Mouse (Mus musculus): ENCODE measurements around the gene Gm38392. TPM values are rescaled to one million over a fixed set of nuclear protein-coding genes. Genes with fewer than 3 reads are reported as not detected.

The Gm38392 gene
- not detected in 2 replicates for polyA plus RNA-seq (2016; fragmentation: Nextera tagmentation; extraction: Ambion mirVana)

DNA sequence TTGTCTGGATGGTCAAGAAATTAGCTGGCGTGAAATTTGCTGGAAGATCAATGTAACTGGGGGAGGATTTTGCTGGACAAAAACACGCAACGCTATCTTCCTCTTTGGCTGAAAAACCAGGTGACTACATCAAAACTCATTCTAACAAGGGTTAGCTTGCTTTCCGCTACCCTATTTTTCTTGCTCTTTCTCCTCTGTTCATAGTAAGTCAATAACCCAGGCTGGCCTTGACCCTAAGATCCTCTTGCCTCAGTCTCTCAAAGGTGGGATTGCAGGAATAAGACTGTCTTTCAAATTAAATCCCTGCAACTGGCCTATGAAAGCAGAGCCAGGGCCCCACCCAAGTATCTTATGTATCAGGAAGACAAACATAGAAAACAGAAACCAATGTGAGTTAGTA is at the start of gene Gm38392:
Gene Gm38392, minus strand, starts transcription at position 101 of the 400 bp plus-strand sequence.
- Histone ChIP-seq H3K27ac (no peak within 1 kb of the TSS), H3K4me1 (replicated peaks) (no peaks in the 10 kb centered on the region), H3K9me3 (no peaks in the 10 kb centered on the region), H3K4me3 (no peak within 1 kb of the TSS), H3K27me3 (ENCODE audit: insufficient read depth, poor library complexity, severe bottlenecking) (no peaks in the 10 kb centered on the region), H3K36me3 (peaks cover 13% of the 10 kb centered on the region)
- 96% methylated on average over 4 of the region's 4 CpGs for WGBS
- DNase-seq (ENCODE audit: low spot score): no peak

GRCm38 (mm10) chr3:88336058-88337013 is 49.3 kb upstream of the Gm38392 start, which contains the start of the genes Tmem79 and Smg5:
Gene Tmem79, minus strand, starts transcription at chr3:88336148.
Gene Smg5, plus strand, starts transcription at chr3:88336260.
- peaks cover 45% of the 10 kb centered on the region for H3K4me1 ChIP-seq (replicated peaks)
- no peaks in the 10 kb centered on the region for H3K9me3 ChIP-seq
- H3K27ac ChIP-seq: peak within 1 kb of the TSS; percentile 100
- H3K4me3 ChIP-seq: peak within 1 kb of the TSS; percentile 99
- WGBS: 3% methylated on average over 52 of the region's 66 CpGs
- H3K36me3 ChIP-seq: peaks cover 28% of the 10 kb centered on the region
- DNase-seq (ENCODE audit: low spot score): peak; percentile 98
- no peaks in the 10 kb centered on the region for H3K27me3 ChIP-seq (ENCODE audit: insufficient read depth, poor library complexity, severe bottlenecking)

DNA sequence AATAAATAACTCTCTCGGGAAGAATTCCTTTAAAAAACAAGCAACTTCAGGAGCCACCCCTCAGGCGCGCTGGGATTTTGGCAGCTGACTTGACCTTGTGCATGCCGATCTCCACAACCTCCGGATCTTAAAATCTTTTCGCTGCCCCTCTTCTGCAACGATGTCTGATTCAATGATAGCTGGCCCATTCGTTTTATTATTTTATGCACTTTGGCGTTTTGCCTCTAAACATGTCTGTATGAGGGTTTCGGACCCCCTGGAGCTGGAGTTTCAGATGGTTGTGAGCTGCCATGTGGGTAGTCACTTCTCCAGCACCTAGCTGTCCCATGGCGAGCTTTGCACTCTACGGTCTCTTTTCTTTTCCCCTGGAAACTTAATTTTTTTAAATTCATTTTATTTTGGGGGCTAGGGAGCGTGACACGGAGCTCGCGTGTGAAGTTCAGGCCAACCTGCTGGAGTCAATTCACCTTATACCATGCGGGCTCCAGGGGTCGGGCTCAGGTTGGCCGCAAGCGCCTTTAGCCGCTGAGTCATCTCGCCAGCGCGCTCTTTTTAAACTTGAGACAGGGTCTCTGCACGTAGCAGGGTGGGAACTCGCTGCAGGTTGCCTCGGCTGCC is 48.5 kb upstream of the Gm38392 start:
- H3K27me3 ChIP-seq (ENCODE audit: insufficient read depth, poor library complexity, severe bottlenecking): no peaks in the 10 kb centered on the region
- H3K36me3 ChIP-seq: peaks cover 23% of the 10 kb centered on the region
- DNase-seq (ENCODE audit: low spot score): no peak
- 3% methylated on average over 27 of the region's 27 CpGs for WGBS
- H3K4me1 ChIP-seq (replicated peaks): peaks cover 45% of the 10 kb centered on the region
- H3K9me3 ChIP-seq: no peaks in the 10 kb centered on the region
- peak overlapping the region; percentile 99 for H3K4me3 ChIP-seq
- peak overlapping the region; percentile 100 for H3K27ac ChIP-seq

DNA sequence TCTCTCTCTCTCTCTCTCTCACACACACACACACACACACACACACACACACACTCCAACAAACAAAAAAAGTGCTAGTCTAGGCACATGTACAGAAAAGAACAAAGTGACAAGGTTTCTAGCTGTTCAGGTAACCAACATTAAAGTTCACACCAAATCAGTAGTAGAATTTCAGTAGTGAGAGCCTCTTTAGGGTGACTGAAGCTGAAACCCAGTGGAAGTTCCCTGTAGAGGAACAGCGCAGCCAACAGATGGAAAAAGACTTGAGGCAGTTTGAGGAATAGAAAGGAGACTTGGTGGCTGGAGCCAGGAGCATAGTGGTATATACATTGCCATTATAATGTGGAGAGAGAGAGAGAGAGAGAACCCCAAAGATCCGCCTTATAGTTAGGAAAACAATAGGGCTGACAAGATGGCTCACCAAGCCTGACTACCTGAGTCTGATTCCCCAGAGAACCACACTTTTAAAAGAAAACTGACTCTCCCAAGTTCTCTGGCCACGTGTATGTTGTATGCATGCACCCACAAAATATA is 48.0 kb upstream of the Gm38392 start:
- Histone ChIP-seq H3K4me3 (peak overlapping the region; percentile 99), H3K4me1 (replicated peaks) (peaks cover 45% of the 10 kb centered on the region), H3K27ac (peak overlapping the region; percentile 100), H3K36me3 (peaks cover 26% of the 10 kb centered on the region), H3K9me3 (no peaks in the 10 kb centered on the region), H3K27me3 (ENCODE audit: insufficient read depth, poor library complexity, severe bottlenecking) (no peaks in the 10 kb centered on the region)
- no peak for DNase-seq (ENCODE audit: low spot score)
- WGBS: 33% methylated on average over 3 of the region's 3 CpGs

- H3K9me3 ChIP-seq: no peaks in the 10 kb centered on the region
- peaks cover 34% of the 10 kb centered on the region for H3K36me3 ChIP-seq
- peaks cover 45% of the 10 kb centered on the region for H3K4me1 ChIP-seq (replicated peaks)
- H3K4me3 ChIP-seq: peak overlapping the region; percentile 14
- 0 out of 2 replicates have a peak overlapping the region, but pooled peaks have one; percentile 36 for H3K27ac ChIP-seq
- no peak for DNase-seq (ENCODE audit: low spot score)
- H3K27me3 ChIP-seq (ENCODE audit: insufficient read depth, poor library complexity, severe bottlenecking): no peaks in the 10 kb centered on the region
- WGBS: 56% methylated on average over 12 of the region's 12 CpGs
Observed at GRCm38 (mm10) chr3:88334029-88334658, 47.1 kb upstream of the Gm38392 start.

GRCm38 (mm10) chr3:88331282-88331681 is 44.3 kb upstream of the Gm38392 start:
- peak; percentile 39 for DNase-seq (ENCODE audit: low spot score)
- no peaks in the 10 kb centered on the region for H3K27me3 ChIP-seq (ENCODE audit: insufficient read depth, poor library complexity, severe bottlenecking)
- WGBS: 40% methylated on average over 2 of the region's 2 CpGs
- H3K27ac ChIP-seq: no peak overlapping the region
- no peaks in the 10 kb centered on the region for H3K9me3 ChIP-seq
- H3K36me3 ChIP-seq: peaks cover 46% of the 10 kb centered on the region
- no peak overlapping the region for H3K4me3 ChIP-seq
- peaks cover 31% of the 10 kb centered on the region for H3K4me1 ChIP-seq (replicated peaks)

DNA sequence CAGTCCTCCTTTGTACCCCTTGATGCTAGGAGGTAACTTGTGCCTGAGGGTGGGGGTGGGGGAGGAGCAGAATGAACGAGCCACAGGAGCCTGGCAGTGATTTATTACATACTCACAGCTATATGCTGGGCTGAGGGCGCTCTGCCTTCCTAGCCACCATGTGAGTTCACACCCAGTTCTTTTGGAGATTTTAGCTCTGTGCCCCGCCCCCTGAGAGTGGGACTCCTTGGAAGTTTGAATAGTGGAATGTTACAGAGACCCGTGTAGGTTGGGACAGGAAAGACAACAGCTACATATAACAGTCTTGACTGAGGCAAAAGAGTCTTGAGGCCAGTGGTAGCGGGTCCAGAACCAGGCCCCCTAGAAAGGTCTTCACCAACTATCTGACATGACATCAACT is 41.9 kb upstream of the Gm38392 start:
- Histone ChIP-seq H3K4me1 (replicated peaks) (peaks cover 26% of the 10 kb centered on the region), H3K9me3 (no peaks in the 10 kb centered on the region), H3K27ac (no peak overlapping the region), H3K27me3 (ENCODE audit: insufficient read depth, poor library complexity, severe bottlenecking) (no peaks in the 10 kb centered on the region), H3K4me3 (no peak overlapping the region), H3K36me3 (peaks cover 53% of the 10 kb centered on the region)
- no peak for DNase-seq (ENCODE audit: low spot score)
- 83% methylated on average over 5 of the region's 5 CpGs for WGBS

DNA sequence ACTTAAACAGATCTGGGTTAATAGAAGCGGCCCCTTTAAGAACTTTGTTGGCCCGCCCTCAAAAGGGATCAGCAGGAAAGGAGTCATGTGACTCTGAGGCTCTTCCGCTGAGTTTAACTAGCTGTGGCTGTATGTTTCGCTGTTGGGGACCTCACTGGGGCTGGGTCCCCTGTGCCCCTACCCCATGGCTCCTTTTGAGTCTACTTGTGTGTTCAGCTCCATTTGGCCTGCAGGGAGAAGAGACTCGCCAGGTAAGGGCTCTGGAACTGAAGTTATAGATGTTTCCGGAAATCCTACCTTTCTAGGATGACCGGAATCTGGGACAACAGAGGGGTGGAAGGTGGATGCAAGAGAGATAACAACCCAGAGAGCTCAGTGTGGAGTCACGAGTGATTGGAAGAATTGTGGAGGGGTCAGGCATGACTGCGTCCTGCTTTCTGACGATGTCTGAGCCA is 38.0 kb upstream of the Gm38392 start, which contains the start of gene Glmp:
Gene Glmp, plus strand, starts transcription at position 73 of the 455 bp plus-strand sequence.
- peak within 1 kb of the TSS; percentile 71 for H3K4me3 ChIP-seq
- no peaks in the 10 kb centered on the region for H3K27me3 ChIP-seq (ENCODE audit: insufficient read depth, poor library complexity, severe bottlenecking)
- peak within 1 kb of the TSS; percentile 83 for H3K27ac ChIP-seq
- peaks cover 15% of the 10 kb centered on the region for H3K4me1 ChIP-seq (replicated peaks)
- H3K9me3 ChIP-seq: no peaks in the 10 kb centered on the region
- peaks cover 83% of the 10 kb centered on the region for H3K36me3 ChIP-seq
- WGBS: 3% methylated on average over 10 of the region's 10 CpGs
- DNase-seq (ENCODE audit: low spot score): peak; percentile 61

DNA sequence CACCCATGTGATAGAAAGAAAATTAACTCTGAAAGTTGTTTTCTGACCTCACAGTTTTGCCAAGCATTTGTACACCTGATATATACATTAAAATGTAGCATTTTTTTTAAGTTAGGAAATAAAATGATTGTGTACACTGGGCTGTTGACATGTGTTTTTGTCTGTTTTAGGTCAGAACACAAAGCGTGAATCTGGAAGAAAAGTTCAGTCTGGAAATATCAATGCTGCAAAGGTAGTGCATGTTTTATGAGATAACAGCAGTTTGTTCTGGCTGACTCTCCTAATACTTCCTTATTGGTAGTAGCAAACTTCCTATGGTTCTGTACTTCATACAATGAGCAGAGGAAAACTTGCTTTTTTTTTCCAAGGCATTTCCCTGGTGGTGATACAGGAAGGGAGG is 12.2 kb upstream of the Gm38392 start:
- Histone ChIP-seq H3K36me3 (peaks cover 61% of the 10 kb centered on the region), H3K4me1 (replicated peaks) (peaks cover 23% of the 10 kb centered on the region), H3K27me3 (ENCODE audit: insufficient read depth, poor library complexity, severe bottlenecking) (no peaks in the 10 kb centered on the region), H3K9me3 (no peaks in the 10 kb centered on the region), H3K4me3 (0 out of 2 replicates have a peak overlapping the region, but pooled peaks have one; percentile 80), H3K27ac (no peak overlapping the region)
- DNase-seq (ENCODE audit: low spot score): no peak
- WGBS: 97% methylated on average over 1 of the region's 1 CpGs

DNA sequence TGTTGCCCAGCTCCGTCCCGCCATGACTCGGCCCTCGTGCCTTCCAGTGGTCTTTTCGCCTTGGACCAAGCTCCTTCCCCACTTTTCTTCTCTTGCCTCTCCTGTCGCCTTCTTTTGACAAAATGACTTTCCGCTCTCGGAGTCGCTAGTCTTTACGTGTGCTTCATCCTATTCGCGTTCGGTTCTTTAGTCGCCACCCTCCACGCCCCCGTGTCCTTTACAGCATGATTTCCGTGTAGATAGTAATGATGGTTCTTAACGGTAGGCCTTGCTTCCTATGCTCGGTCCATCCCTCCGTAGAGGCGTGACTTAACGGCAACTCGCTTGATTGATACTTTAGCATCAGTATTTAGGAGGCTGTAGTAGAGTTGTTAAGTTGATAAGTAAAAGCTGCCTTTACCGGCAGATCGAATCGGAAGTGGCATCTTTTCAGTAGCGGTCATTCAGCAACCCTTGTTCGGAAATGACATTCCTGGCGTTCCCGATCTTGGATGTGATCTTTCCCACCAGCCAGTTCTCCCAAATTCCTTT is 10.4 kb upstream of the Gm38392 start:
- H3K4me3 ChIP-seq: peak overlapping the region; percentile 80
- no peak for DNase-seq (ENCODE audit: low spot score)

DNA sequence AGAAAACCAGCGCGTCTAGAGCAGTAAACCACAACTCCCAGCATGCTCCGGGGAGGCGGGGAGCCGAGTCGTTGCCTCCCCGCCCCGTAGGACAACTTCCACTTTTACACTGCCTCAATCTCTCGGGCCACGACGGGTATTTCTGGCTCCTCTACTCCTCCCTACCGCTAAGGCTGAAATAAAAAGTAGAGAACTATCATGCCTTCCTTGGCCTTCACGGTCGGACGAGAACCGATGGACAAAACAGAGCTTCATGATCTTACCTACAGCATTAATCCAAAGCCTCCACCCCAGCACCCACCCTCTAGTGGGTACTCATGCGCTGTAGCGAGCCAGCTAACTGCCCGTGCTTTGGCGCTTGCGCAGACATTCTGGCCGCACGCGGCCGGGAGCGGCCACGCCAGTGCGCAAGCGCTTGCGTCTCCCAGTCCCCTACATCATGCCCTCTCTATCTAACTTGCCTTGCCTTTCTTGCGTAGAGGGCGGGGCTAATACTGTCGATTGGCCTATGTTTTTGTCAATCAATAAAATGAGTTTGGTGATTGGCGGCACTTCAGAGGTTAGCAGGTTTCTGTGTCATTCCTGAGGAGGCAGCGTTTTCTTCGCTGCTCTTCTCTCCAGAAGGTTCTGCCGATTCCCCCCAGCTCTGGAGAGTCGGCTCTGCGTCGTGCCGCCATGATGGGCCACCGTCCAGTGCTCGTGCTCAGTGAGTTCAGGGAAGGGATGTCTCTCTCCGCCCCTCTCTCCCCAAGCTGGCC is 9.7 kb upstream of the Gm38392 start, which contains the start of the genes Tsacc and Cct3:
Gene Tsacc, minus strand, starts transcription at position 439 of the 758 bp plus-strand sequence.
Gene Cct3, plus strand, starts transcription at position 556 of the 758 bp plus-strand sequence.
- Histone ChIP-seq H3K9me3 (no peaks in the 10 kb centered on the region), H3K27me3 (ENCODE audit: insufficient read depth, poor library complexity, severe bottlenecking) (no peaks in the 10 kb centered on the region), H3K27ac (peak within 1 kb of the TSS; percentile 96), H3K4me3 (peak within 1 kb of the TSS; percentile 80), H3K36me3 (peaks cover 37% of the 10 kb centered on the region), H3K4me1 (replicated peaks) (peaks cover 23% of the 10 kb centered on the region)
- peak; percentile 96 for DNase-seq (ENCODE audit: low spot score)
- WGBS: under 1% methylated on average over 44 of the region's 44 CpGs

More for the DNA sequence above, 10.4 kb upstream of the Gm38392 start:
- peak overlapping the region; percentile 96 for H3K27ac ChIP-seq
- WGBS: under 1% methylated on average over 30 of the region's 30 CpGs
- H3K36me3 ChIP-seq: peaks cover 43% of the 10 kb centered on the region
- H3K27me3 ChIP-seq (ENCODE audit: insufficient read depth, poor library complexity, severe bottlenecking): no peaks in the 10 kb centered on the region
- H3K9me3 ChIP-seq: no peaks in the 10 kb centered on the region
- H3K4me1 ChIP-seq (replicated peaks): peaks cover 23% of the 10 kb centered on the region
